Mouse (Mus musculus): ENCODE results near the gene Pomgnt2. TPM values are rescaled to one million over a fixed set of nuclear protein-coding genes. Genes with fewer than 3 reads are reported as not detected.

Gene Pomgnt2
- polyA plus RNA-seq, 1 experiment: 16.7 TPM

- no peak overlapping the region for H3K4me3 ChIP-seq (ENCODE audit: insufficient read depth, low read depth, low read length)
- TF ChIP-seq POLR2A (IDR thresholded peaks at IDR 0.05; ENCODE audit: low read depth, low read length) (no peak), CTCF (conservative IDR thresholded peaks at IDR 0.05; ENCODE audit: insufficient read depth, insufficient read length, low read depth, low read length) (peak; percentile 98)
- WGBS: 71% methylated on average over 15 of the region's 15 CpGs
- H3K27me3 ChIP-seq (replicated peaks; ENCODE audit: control insufficient read depth, insufficient read depth, low read length): no peaks in the 10 kb centered on the region
- H3K27ac ChIP-seq (ENCODE audit: insufficient read depth, low read depth, low read length): no peak overlapping the region
- DNase-seq: peak; percentile 65
- H3K4me1 ChIP-seq (ENCODE audit: control insufficient read depth, insufficient read depth, low read length): no peaks in the 10 kb centered on the region
- no peaks in the 10 kb centered on the region for H3K36me3 ChIP-seq (ENCODE audit: control insufficient read depth, insufficient read depth, low read length)
Observed at GRCm38 (mm10) chr9:121984465-121985461, 12.1 kb downstream of the Pomgnt2 start.

GRCm38 (mm10) chr9:121983504-121983903 is 13.4 kb downstream of the Pomgnt2 start:
- Histone ChIP-seq H3K4me1 (ENCODE audit: control insufficient read depth, insufficient read depth, low read length) (no peaks in the 10 kb centered on the region), H3K27me3 (replicated peaks; ENCODE audit: control insufficient read depth, insufficient read depth, low read length) (no peaks in the 10 kb centered on the region), H3K36me3 (ENCODE audit: control insufficient read depth, insufficient read depth, low read length) (no peaks in the 10 kb centered on the region), H3K27ac (ENCODE audit: insufficient read depth, low read depth, low read length) (no peak overlapping the region), H3K4me3 (ENCODE audit: insufficient read depth, low read depth, low read length) (no peak overlapping the region)
- TF ChIP-seq POLR2A (IDR thresholded peaks at IDR 0.05; ENCODE audit: low read depth, low read length) (no peak), CTCF (conservative IDR thresholded peaks at IDR 0.05; ENCODE audit: insufficient read depth, insufficient read length, low read depth, low read length) (peak; percentile 85)
- 37% methylated on average over 15 of the region's 15 CpGs for WGBS
- peak; percentile 60 for DNase-seq

GRCm38 (mm10) chr9:121982665-121983064 is 14.2 kb downstream of the Pomgnt2 start:
- Histone ChIP-seq H3K27ac (ENCODE audit: insufficient read depth, low read depth, low read length) (no peak overlapping the region), H3K36me3 (ENCODE audit: control insufficient read depth, insufficient read depth, low read length) (no peaks in the 10 kb centered on the region), H3K4me1 (ENCODE audit: control insufficient read depth, insufficient read depth, low read length) (no peaks in the 10 kb centered on the region), H3K27me3 (replicated peaks; ENCODE audit: control insufficient read depth, insufficient read depth, low read length) (no peaks in the 10 kb centered on the region), H3K4me3 (ENCODE audit: insufficient read depth, low read depth, low read length) (no peak overlapping the region)
- TF ChIP-seq CTCF (conservative IDR thresholded peaks at IDR 0.05; ENCODE audit: insufficient read depth, insufficient read length, low read depth, low read length) (no peak), POLR2A (IDR thresholded peaks at IDR 0.05; ENCODE audit: low read depth, low read length) (no peak)
- WGBS: 92% methylated on average over 15 of the region's 15 CpGs
- DNase-seq: no peak

- 90% methylated on average over 22 of the region's 22 CpGs for WGBS
- TF ChIP-seq POLR2A (IDR thresholded peaks at IDR 0.05; ENCODE audit: low read depth, low read length) (no peak), CTCF (conservative IDR thresholded peaks at IDR 0.05; ENCODE audit: insufficient read depth, insufficient read length, low read depth, low read length) (no peak)
- Histone ChIP-seq H3K27me3 (replicated peaks; ENCODE audit: control insufficient read depth, insufficient read depth, low read length) (no peaks in the 10 kb centered on the region), H3K4me1 (ENCODE audit: control insufficient read depth, insufficient read depth, low read length) (no peaks in the 10 kb centered on the region), H3K27ac (ENCODE audit: insufficient read depth, low read depth, low read length) (no peak overlapping the region), H3K4me3 (ENCODE audit: insufficient read depth, low read depth, low read length) (no peak overlapping the region), H3K36me3 (ENCODE audit: control insufficient read depth, insufficient read depth, low read length) (no peaks in the 10 kb centered on the region)
- DNase-seq: no peak
Observed at GRCm38 (mm10) chr9:121982214-121982613, 14.7 kb downstream of the Pomgnt2 start.

- H3K4me1 ChIP-seq (ENCODE audit: control insufficient read depth, insufficient read depth, low read length): no peaks in the 10 kb centered on the region
- 69% methylated on average over 10 of the region's 10 CpGs for WGBS
- TF ChIP-seq POLR2A (IDR thresholded peaks at IDR 0.05; ENCODE audit: low read depth, low read length) (no peak), CTCF (conservative IDR thresholded peaks at IDR 0.05; ENCODE audit: insufficient read depth, insufficient read length, low read depth, low read length) (no peak)
- no peak overlapping the region for H3K27ac ChIP-seq (ENCODE audit: insufficient read depth, low read depth, low read length)
- no peaks in the 10 kb centered on the region for H3K27me3 ChIP-seq (replicated peaks; ENCODE audit: control insufficient read depth, insufficient read depth, low read length)
- H3K36me3 ChIP-seq (ENCODE audit: control insufficient read depth, insufficient read depth, low read length): no peaks in the 10 kb centered on the region
- no peak for DNase-seq
- H3K4me3 ChIP-seq (ENCODE audit: insufficient read depth, low read depth, low read length): no peak overlapping the region
Observed at GRCm38 (mm10) chr9:121981466-121982105, 15.3 kb downstream of the Pomgnt2 start.

- Histone ChIP-seq H3K4me1 (ENCODE audit: control insufficient read depth, insufficient read depth, low read length) (no peaks in the 10 kb centered on the region), H3K36me3 (ENCODE audit: control insufficient read depth, insufficient read depth, low read length) (no peaks in the 10 kb centered on the region)
- WGBS: 69% methylated on average over 9 of the region's 9 CpGs
Observed at GRCm38 (mm10) chr9:121981046-121981445, 15.9 kb downstream of the Pomgnt2 start.

GRCm38 (mm10) chr9:121975321-121975720 is 21.6 kb downstream of the Pomgnt2 start:
- Histone ChIP-seq H3K4me1 (ENCODE audit: control insufficient read depth, insufficient read depth, low read length) (no peaks in the 10 kb centered on the region), H3K36me3 (ENCODE audit: control insufficient read depth, insufficient read depth, low read length) (no peaks in the 10 kb centered on the region), H3K4me3 (ENCODE audit: insufficient read depth, low read depth, low read length) (no peak overlapping the region), H3K27ac (ENCODE audit: insufficient read depth, low read depth, low read length) (no peak overlapping the region), H3K27me3 (replicated peaks; ENCODE audit: control insufficient read depth, insufficient read depth, low read length) (no peaks in the 10 kb centered on the region)
- 75% methylated on average over 2 of the region's 2 CpGs for WGBS
- TF ChIP-seq POLR2A (IDR thresholded peaks at IDR 0.05; ENCODE audit: low read depth, low read length) (no peak), CTCF (conservative IDR thresholded peaks at IDR 0.05; ENCODE audit: insufficient read depth, insufficient read length, low read depth, low read length) (no peak)
- DNase-seq: no peak

More at GRCm38 (mm10) chr9:121981046-121981445, 15.9 kb downstream of the Pomgnt2 start:
- Histone ChIP-seq H3K27ac (ENCODE audit: insufficient read depth, low read depth, low read length) (no peak overlapping the region), H3K27me3 (replicated peaks; ENCODE audit: control insufficient read depth, insufficient read depth, low read length) (no peaks in the 10 kb centered on the region), H3K4me3 (ENCODE audit: insufficient read depth, low read depth, low read length) (no peak overlapping the region)
- TF ChIP-seq POLR2A (IDR thresholded peaks at IDR 0.05; ENCODE audit: low read depth, low read length) (no peak), CTCF (conservative IDR thresholded peaks at IDR 0.05; ENCODE audit: insufficient read depth, insufficient read length, low read depth, low read length) (no peak)
- no peak for DNase-seq

Data from kidney, adult 2 months (tissue).